Mouse (Mus musculus): ENCODE data around the gene Nupl1.

Nupl1 gene

DNA sequence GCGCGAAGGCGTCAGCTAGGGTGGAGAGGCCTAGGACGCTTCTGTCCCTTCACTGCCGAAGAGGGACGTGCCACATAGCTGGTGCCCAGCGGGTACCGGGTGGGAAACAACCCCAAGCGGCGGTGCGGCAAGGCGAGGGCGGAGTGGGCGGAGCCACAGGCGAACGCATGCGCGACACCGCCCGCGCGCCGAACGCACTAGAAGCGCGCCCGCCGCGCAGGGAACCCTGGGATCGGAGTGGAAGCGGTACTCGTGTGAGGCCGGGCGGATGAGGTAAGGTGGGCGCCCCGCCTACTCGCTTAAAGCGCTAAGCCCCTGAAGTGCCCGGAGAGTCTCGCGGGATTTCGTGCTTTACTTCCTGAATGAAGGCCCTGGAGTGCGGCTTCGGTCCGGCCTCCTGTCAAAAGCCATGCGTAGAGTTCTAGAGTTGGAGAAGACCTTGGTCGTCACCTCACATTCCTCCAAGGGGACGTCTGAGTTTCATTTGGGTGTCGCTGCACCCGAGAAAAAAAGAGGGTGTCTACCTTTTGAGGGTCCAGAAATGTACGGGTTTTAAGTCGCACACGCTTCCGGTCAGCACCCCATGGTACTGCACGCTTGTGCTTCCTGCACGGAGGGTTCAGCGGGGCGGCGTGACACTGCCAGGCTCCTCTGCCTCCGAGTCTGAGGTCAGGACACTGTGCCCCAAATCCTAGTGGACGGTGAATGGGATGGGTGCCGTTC is at the start of gene Nupl1, which contains the start of gene Gm49336:
Gene Nupl1 (minus strand): TSS at position 151 of the 723 bp plus-strand sequence.
Gene Gm49336 (minus strand): TSS at position 227 of the 723 bp plus-strand sequence.
- peak within 1 kb of the TSS; percentile 99 for H3K4me3 ChIP-seq (replicated peaks; ENCODE audit: low read length)
- H3K36me3 ChIP-seq (ENCODE audit: insufficient read depth, low read length), result peaks cover 10% of the 10 kb centered on the region
- no peaks in the 10 kb centered on the region for H3K9me3 ChIP-seq (ENCODE audit: low read length)
- no peaks in the 10 kb centered on the region for H3K27me3 ChIP-seq (ENCODE audit: insufficient read depth, low read length)
- TF ChIP-seq CTCF (conservative IDR thresholded peaks at IDR 0.05; ENCODE audit: low read length) (no peak), POU5F1 (IDR thresholded peaks at IDR 0.05; ENCODE audit: borderline replicate concordance, low read length) (no peak), NANOG (IDR thresholded peaks at IDR 0.05; ENCODE audit: borderline replicate concordance, low read length) (no peak)
- peaks cover 36% of the 10 kb centered on the region for H3K4me1 ChIP-seq (replicated peaks; ENCODE audit: low read depth, low read length)

DNA sequence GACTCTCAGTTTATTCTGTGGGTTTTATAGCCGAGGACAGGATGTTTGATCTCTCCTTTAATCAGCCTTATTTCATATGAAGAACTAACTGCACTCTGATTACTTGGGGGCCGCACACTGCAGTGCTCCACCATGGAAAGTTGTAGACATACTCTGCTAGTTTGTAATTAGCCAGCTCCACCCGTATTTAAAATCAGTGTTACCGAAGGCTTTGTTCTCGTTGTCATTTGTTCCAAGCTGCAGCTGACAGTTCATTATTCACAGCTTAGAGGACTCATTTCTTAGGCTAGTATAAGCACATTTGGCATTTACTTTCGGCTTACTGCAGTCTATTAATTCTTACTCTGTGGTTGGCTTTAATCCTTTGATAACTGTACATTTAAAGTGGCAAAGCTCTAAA is 49.8 kb upstream of the Nupl1 start:
- TF ChIP-seq CTCF (conservative IDR thresholded peaks at IDR 0.05; ENCODE audit: low read length), result no peak
- TF ChIP-seq NANOG (IDR thresholded peaks at IDR 0.05; ENCODE audit: borderline replicate concordance, low read length), result no peak
- TF ChIP-seq POU5F1 (IDR thresholded peaks at IDR 0.05; ENCODE audit: borderline replicate concordance, low read length), result no peak
- Histone ChIP-seq H3K4me3 (replicated peaks; ENCODE audit: low read length) (no peak overlapping the region), H3K36me3 (ENCODE audit: insufficient read depth, low read length) (peaks cover 22% of the 10 kb centered on the region; the same call in 1 of the 2 replicates)

DNA sequence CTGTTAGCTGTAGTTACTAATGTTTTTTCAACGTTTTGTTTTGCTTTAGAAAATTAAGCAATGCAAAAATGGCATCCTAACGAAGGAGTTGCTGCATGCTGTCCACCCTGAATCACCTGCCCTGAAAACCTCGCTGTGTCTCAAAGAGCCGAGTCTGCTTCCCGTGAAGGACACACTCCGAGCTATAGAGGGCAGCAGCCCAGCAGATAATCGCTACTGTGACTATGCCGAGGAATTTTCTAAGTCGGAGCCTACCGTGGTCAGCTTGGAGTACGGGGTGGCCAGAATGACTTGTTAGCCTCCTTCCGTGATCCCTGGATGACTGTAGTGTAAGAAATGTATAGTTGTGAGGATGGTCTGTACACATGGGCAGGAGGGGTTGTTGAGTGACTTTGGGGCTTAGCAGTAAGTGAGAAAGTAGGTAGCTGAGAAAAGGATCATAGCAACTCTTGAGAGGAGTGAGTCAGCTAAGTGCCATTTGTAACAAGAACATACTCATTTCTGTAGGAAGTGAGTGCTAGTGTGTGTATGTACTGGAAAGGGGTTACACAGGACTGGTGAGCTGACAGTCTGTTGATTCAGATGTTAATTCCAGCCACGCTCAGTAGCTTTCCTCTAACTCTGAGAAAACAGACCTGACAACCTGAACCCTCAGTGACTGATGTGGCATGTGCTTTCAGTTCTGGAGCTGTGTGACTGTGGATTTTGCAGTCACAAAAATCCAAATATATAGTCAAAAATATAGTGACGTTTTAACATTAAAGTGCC is 49.2 kb upstream of the Nupl1 start:
- TF ChIP-seq NANOG (IDR thresholded peaks at IDR 0.05; ENCODE audit: borderline replicate concordance, low read length) (no peak), POU5F1 (IDR thresholded peaks at IDR 0.05; ENCODE audit: borderline replicate concordance, low read length) (no peak), CTCF (conservative IDR thresholded peaks at IDR 0.05; ENCODE audit: low read length) (no peak)

More for the DNA sequence above, 49.8 kb upstream of the Nupl1 start:
- Histone ChIP-seq H3K27me3 (ENCODE audit: insufficient read depth, low read length) (no peaks in the 10 kb centered on the region), H3K9me3 (ENCODE audit: low read length) (0 out of 2 replicates have a peak, but pooled peaks cover 7% of the 10 kb centered on the region), H3K4me1 (replicated peaks; ENCODE audit: low read depth, low read length) (no peaks in the 10 kb centered on the region; the same call in 1 of the 2 replicates)

DNA sequence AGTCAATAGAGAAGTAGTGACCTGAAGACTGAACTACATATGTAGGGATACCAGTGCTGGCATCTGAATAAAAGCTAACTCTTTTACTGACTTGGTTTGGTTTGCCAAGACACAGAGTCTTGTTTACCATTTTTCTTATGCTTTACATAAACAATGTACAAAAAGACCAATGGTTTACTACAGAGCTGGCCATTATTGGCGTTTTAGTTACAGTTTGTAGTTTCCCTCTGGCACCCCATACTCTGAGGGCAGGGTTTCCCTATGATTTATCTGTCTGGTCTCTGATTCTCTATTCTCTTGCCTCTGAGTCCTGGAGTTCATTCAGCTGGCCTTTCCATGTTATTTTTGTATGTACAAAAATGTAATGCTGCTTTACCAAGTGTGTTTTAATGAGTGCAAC is 44.3 kb upstream of the Nupl1 start:
- TF ChIP-seq POU5F1 (IDR thresholded peaks at IDR 0.05; ENCODE audit: borderline replicate concordance, low read length) (no peak), CTCF (conservative IDR thresholded peaks at IDR 0.05; ENCODE audit: low read length) (no peak), NANOG (IDR thresholded peaks at IDR 0.05; ENCODE audit: borderline replicate concordance, low read length) (no peak)
- Histone ChIP-seq H3K27me3 (ENCODE audit: insufficient read depth, low read length) (no peaks in the 10 kb centered on the region), H3K36me3 (ENCODE audit: insufficient read depth, low read length) (peaks cover 19% of the 10 kb centered on the region; the same call in 1 of the 2 replicates), H3K4me3 (replicated peaks; ENCODE audit: low read length) (no peak overlapping the region), H3K4me1 (replicated peaks; ENCODE audit: low read depth, low read length) (no peaks in the 10 kb centered on the region; the same call in 1 of the 2 replicates), H3K9me3 (ENCODE audit: low read length) (no peaks in the 10 kb centered on the region)

More for the DNA sequence above, 49.2 kb upstream of the Nupl1 start:
- H3K4me1 ChIP-seq (replicated peaks; ENCODE audit: low read depth, low read length), result no peaks in the 10 kb centered on the region; the same call in 1 of the 2 replicates
- H3K9me3 ChIP-seq (ENCODE audit: low read length), result 0 out of 2 replicates have a peak, but pooled peaks cover 7% of the 10 kb centered on the region
- no peaks in the 10 kb centered on the region for H3K27me3 ChIP-seq (ENCODE audit: insufficient read depth, low read length)
- no peak overlapping the region for H3K4me3 ChIP-seq (replicated peaks; ENCODE audit: low read length)
- H3K36me3 ChIP-seq (ENCODE audit: insufficient read depth, low read length), result peaks cover 22% of the 10 kb centered on the region; the same call in 1 of the 2 replicates

- Histone ChIP-seq H3K4me1 (replicated peaks; ENCODE audit: low read depth, low read length) (no peaks in the 10 kb centered on the region), H3K36me3 (ENCODE audit: insufficient read depth, low read length) (peaks cover 10% of the 10 kb centered on the region; the same call in 1 of the 2 replicates), H3K4me3 (replicated peaks; ENCODE audit: low read length) (no peak overlapping the region), H3K9me3 (ENCODE audit: low read length) (no peaks in the 10 kb centered on the region), H3K27me3 (ENCODE audit: insufficient read depth, low read length) (no peaks in the 10 kb centered on the region)
- TF ChIP-seq NANOG (IDR thresholded peaks at IDR 0.05; ENCODE audit: borderline replicate concordance, low read length) (no peak), CTCF (conservative IDR thresholded peaks at IDR 0.05; ENCODE audit: low read length) (no peak), POU5F1 (IDR thresholded peaks at IDR 0.05; ENCODE audit: borderline replicate concordance, low read length) (no peak)
Observed at GRCm38 (mm10) chr14:60290363-60290762, 39.1 kb upstream of the Nupl1 start.

GRCm38 (mm10) chr14:60286194-60286863 is 35.1 kb upstream of the Nupl1 start:
- peaks cover 7% of the 10 kb centered on the region; the same call in 1 of the 2 replicates for H3K36me3 ChIP-seq (ENCODE audit: insufficient read depth, low read length)
- no peak overlapping the region for H3K4me3 ChIP-seq (replicated peaks; ENCODE audit: low read length)
- no peaks in the 10 kb centered on the region for H3K27me3 ChIP-seq (ENCODE audit: insufficient read depth, low read length)
- H3K4me1 ChIP-seq (replicated peaks; ENCODE audit: low read depth, low read length), result no peaks in the 10 kb centered on the region
- no peaks in the 10 kb centered on the region for H3K9me3 ChIP-seq (ENCODE audit: low read length)
- TF ChIP-seq POU5F1 (IDR thresholded peaks at IDR 0.05; ENCODE audit: borderline replicate concordance, low read length) (no peak), NANOG (IDR thresholded peaks at IDR 0.05; ENCODE audit: borderline replicate concordance, low read length) (no peak), CTCF (conservative IDR thresholded peaks at IDR 0.05; ENCODE audit: low read length) (no peak)

- TF ChIP-seq NANOG (IDR thresholded peaks at IDR 0.05; ENCODE audit: borderline replicate concordance, low read length), result no peak
- TF ChIP-seq CTCF (conservative IDR thresholded peaks at IDR 0.05; ENCODE audit: low read length), result no peak
- Histone ChIP-seq H3K27me3 (ENCODE audit: insufficient read depth, low read length) (no peaks in the 10 kb centered on the region), H3K4me1 (replicated peaks; ENCODE audit: low read depth, low read length) (peaks cover 4% of the 10 kb centered on the region), H3K4me3 (replicated peaks; ENCODE audit: low read length) (no peak overlapping the region), H3K36me3 (ENCODE audit: insufficient read depth, low read length) (no peaks in the 10 kb centered on the region), H3K9me3 (ENCODE audit: low read length) (no peaks in the 10 kb centered on the region)
Observed at GRCm38 (mm10) chr14:60275301-60276276, 24.4 kb upstream of the Nupl1 start.

Measured in E14TG2a.4 (cell line).